Mouse (Mus musculus): Measurements from ENCODE around the gene Fh1.

DNA sequence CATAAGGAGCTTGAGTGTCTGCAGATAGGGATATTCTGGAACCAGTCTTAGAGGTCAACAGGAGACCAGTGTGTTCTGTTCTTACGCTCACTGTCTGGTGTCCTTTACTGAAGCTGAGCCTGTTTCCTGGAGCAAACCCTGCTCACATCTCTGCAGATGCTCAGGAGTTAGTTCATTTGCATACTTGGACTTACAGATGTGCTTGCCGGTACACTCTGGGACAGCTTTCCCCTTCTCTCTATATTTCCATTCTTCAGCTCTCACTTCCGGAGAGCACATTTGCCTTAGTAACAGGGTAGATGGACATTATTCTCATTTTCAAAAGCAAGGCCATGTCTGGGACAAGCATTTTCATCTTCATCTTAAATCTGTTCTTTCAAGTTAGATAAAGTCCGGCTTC, 23.2 kb upstream of the Fh1 start:
- TF ChIP-seq CTCF (IDR thresholded peaks at IDR 0.05; ENCODE audit: low read depth), result no peak
- no peak for TF ChIP-seq EP300 (optimal IDR thresholded peaks at IDR 0.05)
